Mouse (Mus musculus): ENCODE results near the gene Gm49366. TPM values are rescaled to one million over a fixed set of nuclear protein-coding genes. Genes with fewer than 3 reads are reported as not detected.

The Gm49366 gene
- polyA plus RNA-seq (2014; fragmentation: Illumina TruSeq; extraction: RNeasy Lipid Tissue Mini Kit (QIAGEN cat#74804); ENCODE audit: low read depth, low replicate concordance): not detected

GRCm38 (mm10) chr12:84038691-84039111 is at the start of gene Gm49366:
Gene Gm49366 (plus strand): TSS chr12:84038935.

GRCm38 (mm10) chr12:84009171-84009965 is 29.4 kb upstream of the Gm49366 start, which contains the start of gene Acot1:
Gene Acot1 (plus strand): TSS chr12:84009490.

GRCm38 (mm10) chr12:84038241-84038640 is 494 bp upstream of the Gm49366 start, which contains the start of gene Acot4:
Gene Acot4 (plus strand): TSS chr12:84038379.

GRCm38 (mm10) chr12:84051937-84052474 is 13.3 kb downstream of the Gm49366 start, which contains the start of gene Acot3:
Gene Acot3 (plus strand): TSS chr12:84052144.

GRCm38 (mm10) chr12:84068986-84069385 is 30.3 kb downstream of the Gm49366 start, which contains the start of gene Acot5:
Gene Acot5 (plus strand): TSS chr12:84069325.

GRCm38 (mm10) chr12:84100604-84101492 is 62.1 kb downstream of the Gm49366 start, which contains the start of gene Acot6:
Gene Acot6 (plus strand): TSS chr12:84100654.

Other genes starting within 250 kb of the Gm49366 start
- gene Numb, start 117.0 kb upstream of the Gm49366 start, polyA plus RNA-seq (2014; fragmentation: Illumina TruSeq; extraction: RNeasy Lipid Tissue Mini Kit (QIAGEN cat#74804); ENCODE audit: low read depth, low replicate concordance): 15.0 TPM
- gene Riox1, start 88.3 kb upstream of the Gm49366 start, polyA plus RNA-seq (2014; fragmentation: Illumina TruSeq; extraction: RNeasy Lipid Tissue Mini Kit (QIAGEN cat#74804); ENCODE audit: low read depth, low replicate concordance): 0.74 TPM
- gene Heatr4, start 54.1 kb upstream of the Gm49366 start, polyA plus RNA-seq (2014; fragmentation: Illumina TruSeq; extraction: RNeasy Lipid Tissue Mini Kit (QIAGEN cat#74804); ENCODE audit: low read depth, low replicate concordance): 21.8 TPM
- 0.15 TPM for gene Acot2, start 51.1 kb upstream of the Gm49366 start, polyA plus RNA-seq (2014; fragmentation: Illumina TruSeq; extraction: RNeasy Lipid Tissue Mini Kit (QIAGEN cat#74804); ENCODE audit: low read depth, low replicate concordance)
- gene Acot1, start 29.4 kb upstream of the Gm49366 start, polyA plus RNA-seq (2014; fragmentation: Illumina TruSeq; extraction: RNeasy Lipid Tissue Mini Kit (QIAGEN cat#74804); ENCODE audit: low read depth, low replicate concordance): 1.4 TPM
- gene Acot4, start 556 bp upstream of the Gm49366 start, polyA plus RNA-seq (2014; fragmentation: Illumina TruSeq; extraction: RNeasy Lipid Tissue Mini Kit (QIAGEN cat#74804); ENCODE audit: low read depth, low replicate concordance): 0.11 TPM
- not detected for gene Acot3, start 13.2 kb downstream of the Gm49366 start, polyA plus RNA-seq (2014; fragmentation: Illumina TruSeq; extraction: RNeasy Lipid Tissue Mini Kit (QIAGEN cat#74804); ENCODE audit: low read depth, low replicate concordance)
- not detected for gene Acot5, start 30.4 kb downstream of the Gm49366 start, polyA plus RNA-seq (2014; fragmentation: Illumina TruSeq; extraction: RNeasy Lipid Tissue Mini Kit (QIAGEN cat#74804); ENCODE audit: low read depth, low replicate concordance)
- gene Acot6, start 61.7 kb downstream of the Gm49366 start, polyA plus RNA-seq (2014; fragmentation: Illumina TruSeq; extraction: RNeasy Lipid Tissue Mini Kit (QIAGEN cat#74804); ENCODE audit: low read depth, low replicate concordance): 1.1 TPM
- 85.0 TPM for gene Dnal1, start 75.4 kb downstream of the Gm49366 start, polyA plus RNA-seq (2014; fragmentation: Illumina TruSeq; extraction: RNeasy Lipid Tissue Mini Kit (QIAGEN cat#74804); ENCODE audit: low read depth, low replicate concordance)
- gene Pnma1, start 109.6 kb downstream of the Gm49366 start, polyA plus RNA-seq (2014; fragmentation: Illumina TruSeq; extraction: RNeasy Lipid Tissue Mini Kit (QIAGEN cat#74804); ENCODE audit: low read depth, low replicate concordance): 12.8 TPM
- gene Elmsan1, start 179.9 kb downstream of the Gm49366 start, polyA plus RNA-seq (2014; fragmentation: Illumina TruSeq; extraction: RNeasy Lipid Tissue Mini Kit (QIAGEN cat#74804); ENCODE audit: low read depth, low replicate concordance): 0.69 TPM
- 18.5 TPM for gene Ptgr2, start 246.3 kb downstream of the Gm49366 start, polyA plus RNA-seq (2014; fragmentation: Illumina TruSeq; extraction: RNeasy Lipid Tissue Mini Kit (QIAGEN cat#74804); ENCODE audit: low read depth, low replicate concordance)

Data from testis, adult 10 weeks (tissue).